Mouse (Mus musculus): ENCODE data around the gene Oit3.
A peak's percentile ranks its signal among the peaks of the same experiment; 100 is the strongest.

The Oit3 gene

DNA sequence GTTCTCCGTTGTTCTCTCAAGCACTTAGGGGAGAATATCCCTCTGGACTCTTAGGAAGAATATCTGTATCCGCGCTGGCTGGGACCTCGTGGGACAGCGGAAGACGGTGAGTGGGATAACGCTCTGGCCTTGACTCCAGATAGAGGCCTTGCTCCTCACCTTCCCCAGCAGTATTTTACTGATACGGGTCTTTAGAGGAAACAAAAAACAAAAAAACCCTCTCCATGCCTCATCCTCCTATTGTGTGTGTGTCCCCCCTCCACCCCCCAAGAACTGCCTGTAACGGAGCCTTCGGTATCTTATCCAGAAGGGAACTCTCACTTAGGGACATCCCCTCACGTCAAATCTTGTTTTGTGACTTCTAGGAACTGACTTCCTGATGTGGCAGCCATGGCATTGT lies at the start of gene Oit3:
Oit3 (minus strand) TSS at position 44 of the 400 bp plus-strand sequence.
- no peak for DNase-seq (ENCODE audit: low read depth, low spot score)

GRCm38 (mm10) chr10:59490920-59491319 lies 49.3 kb upstream of the Oit3 start:
- no peak for DNase-seq (ENCODE audit: low read depth, low spot score)

DNA sequence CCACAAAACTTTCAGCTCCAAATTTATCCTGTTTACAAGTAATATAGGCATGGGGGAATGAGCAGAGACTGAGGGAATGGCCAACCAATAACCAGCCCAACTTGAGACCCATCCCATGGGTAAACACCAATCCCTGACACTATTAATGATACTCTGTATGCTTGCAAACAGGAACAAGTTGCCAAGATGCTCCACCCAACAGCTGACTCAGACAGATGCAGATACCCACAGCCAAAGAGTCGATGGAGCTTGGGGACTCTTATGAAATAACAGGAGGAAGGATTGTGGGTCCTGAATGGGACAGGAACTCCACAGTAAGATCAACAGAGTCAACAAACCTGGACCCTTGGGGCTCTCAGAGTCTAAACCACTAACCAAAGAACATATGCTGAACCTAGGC lies 47.8 kb upstream of the Oit3 start:
- DNase-seq (ENCODE audit: low read depth, low spot score) = peak; percentile 65

- no peak for DNase-seq (ENCODE audit: low read depth, low spot score)
These were observed 45.8 kb upstream of the Oit3 start for GRCm38 (mm10) chr10:59487351-59487750.

GRCm38 (mm10) chr10:59484318-59484717 lies 42.7 kb upstream of the Oit3 start:
- DNase-seq (ENCODE audit: low read depth, low spot score) = no peak

- DNase-seq (ENCODE audit: low read depth, low spot score) = no peak
These were observed 39.8 kb upstream of the Oit3 start for GRCm38 (mm10) chr10:59481381-59481780.

GRCm38 (mm10) chr10:59470451-59470850 lies 28.9 kb upstream of the Oit3 start:
- peak; percentile 50 for DNase-seq (ENCODE audit: low read depth, low spot score)

DNA sequence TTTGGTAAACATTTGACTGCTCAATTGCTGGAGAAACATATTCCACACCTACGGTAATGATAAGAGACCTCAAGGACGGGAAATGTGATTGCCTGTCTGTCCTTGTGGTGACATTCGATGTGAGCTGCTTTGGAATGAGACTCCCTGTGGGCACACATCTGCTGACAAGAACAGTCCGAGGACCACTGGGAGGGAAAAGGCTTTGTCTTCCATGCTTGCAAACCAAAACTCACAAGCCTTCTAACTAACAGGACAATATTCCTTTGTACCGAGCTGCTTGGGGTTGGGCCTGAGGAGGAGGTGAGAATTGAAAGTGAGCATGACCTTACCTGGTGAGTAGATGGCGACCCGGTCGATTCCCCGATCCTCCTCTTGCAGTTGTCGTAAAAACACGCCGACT lies 25.7 kb upstream of the Oit3 start:
- DNase-seq (ENCODE audit: low read depth, low spot score) = no peak

DNA sequence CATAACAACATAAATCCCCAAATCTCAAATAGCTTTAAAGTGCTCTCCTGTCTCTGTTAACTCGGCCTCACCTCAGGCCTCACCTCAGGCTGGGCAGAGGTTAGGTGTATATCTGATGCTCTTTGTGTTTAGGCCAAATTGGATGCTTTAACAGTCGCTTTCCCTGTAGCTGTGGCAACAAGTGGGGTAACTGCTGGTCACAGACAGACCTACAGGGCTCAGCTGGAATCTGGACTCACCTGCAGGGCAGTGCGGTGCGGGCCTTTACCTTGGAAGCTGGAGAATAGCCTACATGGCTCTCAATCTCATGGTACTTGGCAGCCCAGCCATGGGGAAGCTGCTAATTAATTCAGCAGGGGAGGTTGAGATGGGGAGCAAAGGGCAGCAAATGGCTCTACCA lies 25.0 kb upstream of the Oit3 start:
- DNase-seq (ENCODE audit: low read depth, low spot score) = no peak

- DNase-seq (ENCODE audit: low read depth, low spot score) = no peak
These were observed 24.0 kb upstream of the Oit3 start for GRCm38 (mm10) chr10:59465546-59465945.

DNA sequence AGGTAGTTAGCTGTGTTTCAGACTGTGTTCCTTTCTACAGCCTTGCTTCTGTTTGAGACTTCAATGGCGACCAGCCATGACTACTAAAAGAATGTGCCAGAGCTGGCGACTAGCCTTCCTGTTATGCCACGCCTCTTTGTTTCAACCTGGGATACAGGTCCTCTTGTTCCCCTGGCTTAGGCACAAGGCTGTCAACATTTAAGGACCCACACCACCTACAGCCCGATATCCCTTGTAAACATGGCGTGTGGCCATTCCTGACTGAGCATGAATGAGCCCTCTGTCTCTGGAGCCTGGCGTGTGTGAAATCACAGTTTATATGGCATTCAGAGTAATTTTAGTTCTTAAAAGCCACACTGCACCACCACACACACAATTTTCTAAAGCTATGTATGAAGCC lies 20.7 kb upstream of the Oit3 start:
- no peak for DNase-seq (ENCODE audit: low read depth, low spot score)

- no peak for DNase-seq (ENCODE audit: low read depth, low spot score)
These were observed 18.2 kb upstream of the Oit3 start for GRCm38 (mm10) chr10:59459767-59460166.

- no peak for DNase-seq (ENCODE audit: low read depth, low spot score)
These were observed 13.1 kb upstream of the Oit3 start for GRCm38 (mm10) chr10:59454631-59455030.

- peak; percentile 29 for DNase-seq (ENCODE audit: low read depth, low spot score)
These were observed 10.3 kb upstream of the Oit3 start for GRCm38 (mm10) chr10:59451839-59452238.

DNA sequence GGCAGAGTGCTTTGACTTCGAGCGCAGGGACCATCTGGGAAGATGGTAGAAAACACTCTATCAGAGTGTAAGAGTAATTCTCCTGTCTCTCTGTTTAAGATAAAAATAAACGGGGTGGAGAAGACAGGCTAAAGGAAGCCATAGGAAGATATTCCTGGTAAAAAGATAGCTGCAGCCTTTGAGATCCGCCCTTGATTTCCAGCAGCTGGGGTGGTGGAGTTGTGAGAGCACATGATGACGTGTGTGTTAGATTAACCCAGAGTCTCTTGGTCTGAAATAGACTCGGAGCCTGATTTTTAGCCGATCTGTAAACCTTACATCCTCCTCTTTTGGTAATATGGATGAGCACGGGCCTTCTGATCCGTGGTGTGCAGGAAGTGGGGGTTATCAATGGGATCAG lies 6.0 kb upstream of the Oit3 start:
- DNase-seq (ENCODE audit: low read depth, low spot score) = no peak

DNA sequence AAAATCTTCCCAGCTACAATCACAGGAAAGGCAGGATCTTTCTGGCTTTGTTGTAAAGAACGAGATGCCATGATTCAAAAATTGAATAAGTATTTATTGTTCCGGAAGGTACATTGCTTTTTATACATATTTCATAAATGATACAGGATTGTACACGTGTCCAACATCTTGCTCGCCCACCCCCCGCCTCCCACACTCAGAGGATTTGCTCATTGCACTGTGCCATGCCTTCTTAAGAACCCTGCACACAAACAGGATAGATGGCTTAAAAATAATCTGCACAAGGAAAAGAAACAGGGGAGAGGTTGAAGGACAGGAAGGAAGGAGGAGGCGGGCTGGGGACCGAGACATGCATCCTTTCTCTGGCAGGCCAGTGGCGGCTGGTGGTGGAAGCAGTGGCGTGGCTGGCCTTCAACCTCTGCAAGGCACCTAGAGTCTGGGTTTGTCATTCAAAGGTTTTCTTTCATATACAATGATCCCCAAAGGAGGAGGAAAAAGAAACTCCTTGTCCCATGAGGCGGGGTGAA lies 5.4 kb upstream of the Oit3 start:
- no peak for DNase-seq (ENCODE audit: low read depth, low spot score)

DNA sequence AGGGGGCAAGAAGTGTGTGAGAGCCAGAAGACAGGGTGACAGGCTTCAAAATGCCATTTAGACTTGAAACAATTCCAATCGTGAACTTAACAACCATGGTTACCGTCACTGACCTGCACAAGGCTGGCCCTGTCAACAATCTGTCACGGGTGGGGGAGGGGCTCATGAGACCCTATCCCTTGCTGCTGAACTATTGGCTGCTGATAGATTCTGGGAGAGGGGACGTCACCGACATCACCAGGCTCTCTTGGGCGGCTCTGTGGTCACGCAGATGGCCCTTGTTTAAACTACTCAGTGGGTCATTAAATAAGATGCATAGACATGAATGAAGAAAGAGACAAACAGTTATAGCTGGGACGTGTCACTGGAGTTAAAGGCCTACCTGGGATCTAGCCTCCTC lies 3.1 kb upstream of the Oit3 start:
- no peak for DNase-seq (ENCODE audit: low read depth, low spot score)

DNA sequence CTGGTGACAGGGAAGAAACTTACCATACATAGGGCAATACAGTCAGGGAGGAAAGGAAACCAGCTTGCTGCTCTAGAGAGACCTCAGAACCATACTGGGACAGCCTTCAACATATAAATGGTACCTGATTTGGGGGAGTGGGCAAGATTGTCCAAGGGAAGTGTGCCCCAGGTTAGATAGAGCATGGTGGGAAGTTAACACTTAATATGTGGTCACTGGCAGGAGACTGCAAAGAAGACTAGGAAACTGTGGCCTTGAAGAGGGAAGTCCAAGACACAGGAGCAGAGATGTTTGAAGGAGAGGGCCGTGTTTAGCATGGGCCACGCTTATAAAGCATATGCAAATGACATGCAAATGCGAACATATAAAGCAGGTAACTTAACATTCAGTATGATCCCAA lies 2.5 kb upstream of the Oit3 start:
- DNase-seq (ENCODE audit: low read depth, low spot score) = no peak

DNA sequence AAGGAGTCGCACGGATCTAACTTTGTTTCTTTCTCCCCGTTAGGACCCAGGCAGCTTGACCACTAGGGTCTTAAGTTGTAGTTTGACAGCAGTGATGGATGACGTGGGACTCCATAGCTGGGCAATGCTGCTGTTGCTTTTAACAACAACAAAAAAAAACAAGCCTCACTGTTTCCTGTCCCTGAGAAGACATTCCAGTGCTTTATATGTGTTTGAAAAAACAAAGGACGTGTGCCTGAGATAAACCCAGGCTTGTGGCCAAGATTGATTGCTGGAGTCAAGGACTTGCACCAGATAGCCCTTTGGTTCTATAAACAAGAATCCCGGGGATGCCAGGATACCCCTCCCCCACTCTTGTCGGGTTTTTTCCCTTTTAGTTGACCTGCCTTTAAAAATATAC lies 1.6 kb upstream of the Oit3 start:
- no peak for DNase-seq (ENCODE audit: low read depth, low spot score)

DNA sequence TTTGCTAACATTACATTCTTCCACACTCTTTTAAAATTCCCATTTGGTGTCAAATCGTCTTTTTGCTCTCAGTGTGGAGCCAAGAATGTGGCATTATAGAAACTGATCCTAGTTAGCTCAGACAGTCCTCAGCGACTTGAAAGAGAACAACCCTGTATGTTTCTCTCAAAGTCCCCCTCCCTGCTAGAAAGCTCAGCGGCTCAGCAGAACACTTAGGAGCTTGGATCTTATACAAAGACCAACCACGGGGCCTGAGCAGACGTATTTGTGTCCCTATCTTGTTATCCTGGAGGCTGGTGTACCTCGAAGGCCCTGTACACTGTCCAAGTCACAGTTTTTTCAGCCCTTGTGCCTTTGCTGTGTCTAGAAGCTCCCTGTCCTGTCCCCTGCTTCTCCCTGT lies 1.4 kb downstream of the Oit3 start:
- DNase-seq (ENCODE audit: low read depth, low spot score) = no peak

DNA sequence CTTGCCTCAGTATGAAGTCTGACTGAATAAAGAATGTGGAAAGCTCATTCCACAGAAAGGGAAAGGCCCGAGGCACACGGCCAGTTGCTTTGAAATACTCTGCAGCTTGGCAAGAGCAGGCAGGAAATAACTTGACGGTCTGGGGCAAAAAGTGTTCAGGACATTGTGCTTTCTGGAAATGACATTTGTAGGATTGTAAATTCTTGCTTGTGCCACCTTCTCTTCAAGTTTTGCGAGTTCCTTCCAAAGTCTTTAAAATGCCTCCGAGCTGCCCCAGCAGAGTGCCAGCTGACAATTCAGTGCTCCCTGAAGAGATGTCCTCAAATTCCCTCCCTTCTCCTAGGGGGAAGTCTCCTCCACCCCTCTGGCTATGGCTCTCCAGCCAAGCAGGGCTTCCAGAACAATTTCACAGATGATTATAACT lies 2.1 kb downstream of the Oit3 start:
- peak; percentile 51 for DNase-seq (ENCODE audit: low read depth, low spot score)

DNA sequence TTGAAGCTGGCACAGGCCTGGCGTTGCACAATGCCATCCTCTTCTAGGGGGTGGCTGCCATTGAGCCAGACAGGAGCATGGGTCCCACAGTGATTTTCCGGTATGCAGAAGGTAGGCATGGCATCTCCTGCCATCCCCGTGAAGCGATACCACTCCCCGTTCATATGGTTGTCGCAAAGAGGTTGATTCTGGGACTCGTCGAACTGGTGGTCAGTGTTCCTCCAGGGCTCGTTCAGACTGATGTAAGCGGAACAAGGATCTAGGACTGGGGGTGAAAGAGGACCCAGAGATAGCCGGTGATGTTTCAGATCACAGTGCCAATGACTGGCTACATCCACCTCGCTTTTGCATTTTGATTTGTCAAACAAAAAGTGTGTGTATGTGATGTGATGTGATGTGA lies 2.9 kb downstream of the Oit3 start:
- no peak for DNase-seq (ENCODE audit: low read depth, low spot score)

DNA sequence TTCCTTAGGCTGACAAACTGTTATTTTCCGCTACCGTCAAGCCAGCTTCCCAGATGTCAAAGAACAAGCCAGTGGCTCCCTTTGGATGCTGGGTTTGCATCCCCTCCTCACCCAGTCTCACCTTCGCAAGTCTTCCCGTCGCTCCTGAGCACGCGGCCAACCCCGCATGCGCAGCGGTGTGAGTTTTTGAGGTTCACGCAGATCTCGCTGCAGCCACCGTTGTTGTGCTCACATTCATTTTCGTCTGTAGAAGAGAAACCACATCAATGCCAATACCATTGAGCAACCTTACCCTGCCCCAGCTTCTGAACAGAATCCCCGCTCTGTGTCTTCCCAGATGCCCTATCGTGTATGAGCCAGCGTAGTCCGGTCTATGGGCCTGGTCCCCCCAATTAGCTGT lies 5.8 kb downstream of the Oit3 start:
- DNase-seq (ENCODE audit: low read depth, low spot score) = no peak

DNA sequence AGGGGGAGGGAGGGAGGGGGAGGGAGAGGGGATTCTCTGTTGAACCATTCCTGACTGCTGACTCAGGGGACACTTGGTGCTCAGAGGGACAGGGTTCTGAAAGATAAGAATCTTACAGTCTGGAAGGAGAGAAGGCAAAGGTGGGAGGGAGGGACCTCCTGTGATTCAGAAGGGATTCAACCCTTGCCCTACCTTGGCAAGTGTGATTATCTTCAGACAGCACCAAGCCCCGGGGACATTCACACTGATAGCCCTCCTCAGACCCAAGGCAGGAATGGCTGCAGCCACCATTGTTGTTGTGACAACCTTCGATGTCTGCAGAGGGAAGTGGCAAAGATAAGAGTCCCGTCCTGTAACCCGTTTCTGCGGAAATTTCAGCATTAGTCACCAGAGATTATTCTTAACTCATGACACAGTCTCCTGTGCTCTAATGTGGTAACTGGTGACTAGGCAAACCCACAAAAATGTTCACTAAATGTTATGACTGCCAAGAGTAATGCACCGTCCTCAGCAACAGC lies 10.8 kb downstream of the Oit3 start:
- no peak for DNase-seq (ENCODE audit: low read depth, low spot score)
